Mouse (Mus musculus) intestine, embryonic 16.5 days (tissue): Measurements from ENCODE around the gene Acot6. TPM values are rescaled to one million over a fixed set of nuclear protein-coding genes. Genes with fewer than 3 reads are reported as not detected.
"Not testable (repeated sequence)": the region's sequence is repeated elsewhere in the genome, so short reads cannot be mapped to it uniquely, and the experiment has no call there.

Experiments
- ATAC-seq: fragments of 200-750 bp; cut with Nextera tagmentation; 2 replicates; pipeline ENCODE4 v1.8.0; 2017; ENCODE audit warnings: moderate TSS enrichment, moderate library complexity
- H3K27ac ChIP-seq: fragments of 300-500 bp; sonication (generic); 2 replicates; pipeline ENCODE4 v1.5.1; 2014; ENCODE audit warnings: mild to moderate bottlenecking, low read length
- H3K27me3 ChIP-seq: fragments of 300-500 bp; sonication (generic); replicated peaks from 2 replicates; pipeline ENCODE4 v1.6.1; 2014; ENCODE audit warnings: low read length, control low read depth, mixed read lengths; ENCODE audit not compliant: control insufficient read depth, insufficient read depth
- H3K36me3 ChIP-seq: fragments of 300-500 bp; sonication (generic); 2 replicates; pipeline ENCODE4 v1.6.1; 2014; ENCODE audit warnings: low read length, control low read depth; ENCODE audit not compliant: control insufficient read depth, insufficient read depth
- H3K4me1 ChIP-seq: fragments of 300-500 bp; sonication (generic); 2 replicates; pipeline ENCODE4 v1.6.1; 2014; ENCODE audit warnings: low read length, control low read depth, mixed read lengths; ENCODE audit not compliant: control insufficient read depth, insufficient read depth
- H3K4me2 ChIP-seq: fragments of 300-500 bp; sonication (generic); 2 replicates; pipeline ENCODE4 v1.6.1; 2014; ENCODE audit warnings: low read depth, low read length, control low read depth
- H3K4me3 ChIP-seq: fragments of 300-500 bp; sonication (generic); 2 replicates; pipeline ENCODE4 v1.5.1; 2014; ENCODE audit warnings: mild to moderate bottlenecking, low read length
- H3K9ac ChIP-seq: fragments of 300-500 bp; sonication (generic); 2 replicates; pipeline ENCODE4 v1.6.1; 2014; ENCODE audit warnings: low read depth, low read length
- H3K9me3 ChIP-seq: fragments of 300-500 bp; sonication (generic); 2 replicates; pipeline ENCODE4 v1.6.1; 2016; ENCODE audit warnings: low read length, control low read depth; ENCODE audit not compliant: control insufficient read depth
- WGBS: fragments of 180-500 bp; shearing (Covaris S2); extraction: QIAGEN DNeasy Blood & Tissue Kit; methylation state at CpG from one replicate; pipeline ENCODE4 v1.1.7; 2014; 5-methylcytosine and 5-hydroxymethylcytosine counted together
- polyA plus RNA-seq: library from polyadenylated mRNA; unstranded; fragments of >200 nt; fragmentation: Nextera tagmentation; extraction: Ambion mirVana; gene quantifications from 2 replicates; pipeline ENCODE4 v1.2.1, GENCODE M21; 2015

Acot6 gene
- polyA plus RNA-seq, 1 experiment from 2014 or later: 2.5 TPM

DNA sequence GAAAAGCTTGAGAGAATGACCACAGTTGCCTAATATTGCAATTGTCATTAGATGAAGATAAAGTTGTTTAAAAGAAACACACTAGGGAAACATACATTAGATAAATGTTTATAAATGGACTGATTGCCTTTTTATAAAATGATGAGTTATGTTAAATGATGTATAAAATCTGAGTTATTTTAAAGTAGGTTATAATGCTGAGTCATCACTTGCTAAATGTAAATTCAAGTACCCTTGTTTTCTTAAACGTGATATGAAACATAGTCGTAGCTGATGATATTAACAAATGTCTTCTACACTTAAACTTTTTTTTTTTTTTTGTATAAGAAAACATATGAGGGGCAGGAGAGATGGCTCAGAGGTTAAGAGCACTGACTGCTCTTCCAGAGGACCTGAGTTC, 36.6 kb upstream of the Acot6 start:
- no peak overlapping the region for H3K4me3 ChIP-seq
- no peak for ATAC-seq
- H3K4me1 ChIP-seq: no peaks in the 10 kb centered on the region
- H3K36me3 ChIP-seq: no peaks in the 10 kb centered on the region
- no peaks in the 10 kb centered on the region for H3K27me3 ChIP-seq
- WGBS: 61% methylated on average over 2 of the region's 2 CpGs
- H3K4me2 ChIP-seq: no peak overlapping the region
- peaks cover 3% of the 10 kb centered on the region; the same call in 1 of the 2 replicates for H3K9me3 ChIP-seq
- no peak overlapping the region for H3K9ac ChIP-seq
- no peak overlapping the region for H3K27ac ChIP-seq

DNA sequence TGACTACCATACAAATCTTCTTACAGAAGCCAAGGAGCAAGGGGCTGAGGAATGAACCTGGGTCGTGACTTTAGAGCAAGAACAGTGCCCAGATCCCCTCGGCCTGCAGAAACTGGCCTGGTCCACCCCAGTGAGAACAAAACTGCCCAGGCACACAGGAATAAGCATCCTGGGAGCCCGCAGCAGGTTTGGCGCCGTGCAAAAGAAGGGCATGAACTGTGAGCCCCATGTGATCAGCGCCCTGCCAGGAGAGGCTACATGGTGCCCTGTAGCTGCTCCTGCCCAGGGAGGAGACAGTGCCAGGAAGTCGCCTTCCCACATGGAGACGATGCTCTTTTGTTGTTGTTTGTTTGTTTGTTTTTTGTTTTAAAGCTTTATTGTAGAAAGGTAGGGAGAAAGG, 35.8 kb upstream of the Acot6 start:
- no peak overlapping the region for H3K27ac ChIP-seq
- no peak overlapping the region for H3K4me3 ChIP-seq
- H3K27me3 ChIP-seq: no peaks in the 10 kb centered on the region
- no peak overlapping the region for H3K4me2 ChIP-seq
- 73% methylated on average over 8 of the region's 8 CpGs for WGBS
- ATAC-seq: no peak
- H3K4me1 ChIP-seq: no peaks in the 10 kb centered on the region
- no peak overlapping the region for H3K9ac ChIP-seq
- H3K9me3 ChIP-seq: peaks cover 3% of the 10 kb centered on the region; the same call in 1 of the 2 replicates
- no peaks in the 10 kb centered on the region for H3K36me3 ChIP-seq

DNA sequence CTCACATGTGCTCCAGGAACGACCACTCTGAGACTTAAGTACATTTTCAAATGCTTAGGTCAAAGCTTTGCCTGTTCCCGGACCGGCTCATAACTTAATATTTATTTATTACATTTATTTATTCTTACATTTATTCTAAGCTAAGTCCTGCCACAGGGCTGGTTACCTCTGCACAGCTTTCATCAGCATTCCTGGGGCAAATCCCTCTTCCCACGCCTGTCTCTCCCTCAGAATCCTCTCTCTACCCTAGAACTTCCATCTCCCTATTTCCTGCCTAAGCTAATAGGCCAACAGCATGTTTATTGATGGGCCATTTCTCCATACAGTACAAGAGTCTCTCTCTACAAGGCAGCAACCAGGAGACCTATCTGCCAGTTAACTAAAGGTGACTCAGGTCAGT, 32.7 kb upstream of the Acot6 start:
- no peak overlapping the region for H3K4me2 ChIP-seq
- no peaks in the 10 kb centered on the region for H3K27me3 ChIP-seq
- H3K27ac ChIP-seq: no peak overlapping the region
- H3K9ac ChIP-seq: no peak overlapping the region
- ATAC-seq: no peak
- H3K4me3 ChIP-seq: no peak overlapping the region
- WGBS: 78% methylated on average over 4 of the region's 4 CpGs
- H3K36me3 ChIP-seq: no peaks in the 10 kb centered on the region
- H3K9me3 ChIP-seq: peaks cover 3% of the 10 kb centered on the region; the same call in 1 of the 2 replicates
- no peaks in the 10 kb centered on the region for H3K4me1 ChIP-seq

DNA sequence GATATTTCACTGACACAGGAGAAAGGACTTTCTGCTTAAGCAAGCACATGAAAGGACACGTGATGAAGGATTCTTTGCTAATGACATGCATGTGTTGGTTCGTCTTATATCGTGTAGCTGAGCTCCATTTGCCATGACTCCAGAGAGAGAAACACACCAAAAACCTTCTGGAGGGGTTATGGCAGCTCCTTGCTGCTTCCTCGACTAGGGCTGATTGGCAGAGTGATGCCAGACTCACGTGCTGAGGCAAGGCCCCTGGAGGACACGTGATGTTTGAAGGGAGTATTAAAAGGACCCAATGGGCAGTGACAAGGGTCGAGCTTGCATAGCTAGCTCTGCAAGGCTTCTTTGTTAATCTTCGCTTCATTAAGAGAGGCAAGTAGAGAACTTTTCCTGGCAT, 32.2 kb upstream of the Acot6 start:
- ATAC-seq: no peak
- Histone ChIP-seq H3K4me3 (no peak overlapping the region), H3K4me1 (no peaks in the 10 kb centered on the region), H3K9ac (no peak overlapping the region), H3K9me3 (no peaks in the 10 kb centered on the region), H3K27me3 (no peaks in the 10 kb centered on the region), H3K4me2 (no peak overlapping the region), H3K27ac (no peak overlapping the region), H3K36me3 (no peaks in the 10 kb centered on the region)
- WGBS: 69% methylated on average over 8 of the region's 8 CpGs

DNA sequence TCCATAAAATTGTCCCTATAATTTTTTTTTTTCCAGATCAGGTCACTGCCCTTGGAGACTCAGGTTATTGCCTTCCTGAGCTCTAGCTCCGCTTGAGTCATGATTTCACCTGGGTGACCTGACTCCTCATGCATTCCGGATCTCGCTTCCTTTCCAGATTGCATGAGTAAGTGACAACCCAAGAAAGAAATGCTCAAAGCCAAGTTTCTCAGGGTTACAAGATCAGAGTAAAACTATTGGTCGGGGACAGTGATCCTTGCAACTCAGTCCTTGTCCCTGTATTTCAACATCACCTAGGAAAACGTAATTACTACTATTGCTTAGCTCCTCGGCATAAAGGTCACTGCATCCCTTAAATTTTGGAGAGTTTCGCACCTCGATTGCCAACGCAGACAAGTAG, 31.5 kb upstream of the Acot6 start, which contains the start of gene Acot5:
Acot5 (plus strand) TSS at position 340 of the 400 bp plus-strand sequence.
- peak; percentile 62; the same call in 1 of the 2 replicates for ATAC-seq
- Histone ChIP-seq H3K4me2 (peak within 1 kb of the TSS; percentile 81), H3K4me3 (peak within 1 kb of the TSS; percentile 47), H3K36me3 (no peaks in the 10 kb centered on the region), H3K4me1 (no peaks in the 10 kb centered on the region), H3K27ac (no peak within 1 kb of the TSS), H3K9ac (peak within 1 kb of the TSS; percentile 61), H3K9me3 (no peaks in the 10 kb centered on the region), H3K27me3 (no peaks in the 10 kb centered on the region)
- 43% methylated on average over 9 of the region's 9 CpGs for WGBS

DNA sequence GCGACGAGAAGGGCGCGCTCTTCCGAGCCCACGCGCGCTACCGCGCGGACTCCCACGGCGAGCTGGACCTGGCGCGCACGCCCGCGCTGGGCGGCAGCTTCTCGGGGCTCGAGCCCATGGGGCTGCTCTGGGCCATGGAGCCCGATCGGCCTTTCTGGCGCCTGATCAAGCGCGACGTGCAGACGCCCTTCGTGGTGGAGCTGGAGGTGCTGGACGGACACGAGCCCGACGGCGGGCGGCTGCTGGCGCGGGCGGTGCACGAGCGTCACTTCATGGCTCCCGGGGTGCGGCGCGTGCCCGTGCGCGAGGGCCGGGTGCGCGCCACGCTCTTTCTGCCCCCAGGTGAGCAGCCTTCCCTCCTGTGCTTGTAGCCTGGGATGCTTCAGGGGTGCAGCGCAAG, 30.9 kb upstream of the Acot6 start:
- Histone ChIP-seq H3K4me2 (peak overlapping the region; percentile 81), H3K4me3 (peak overlapping the region; percentile 47), H3K9ac (peak overlapping the region; percentile 61)
- peak; percentile 23; the same call in 1 of the 2 replicates for ATAC-seq
- not testable (repeated sequence) for H3K27me3 ChIP-seq, H3K4me1 ChIP-seq, H3K36me3 ChIP-seq, H3K27ac ChIP-seq, H3K9me3 ChIP-seq
- WGBS: 3% methylated on average over 39 of the region's 52 CpGs

DNA sequence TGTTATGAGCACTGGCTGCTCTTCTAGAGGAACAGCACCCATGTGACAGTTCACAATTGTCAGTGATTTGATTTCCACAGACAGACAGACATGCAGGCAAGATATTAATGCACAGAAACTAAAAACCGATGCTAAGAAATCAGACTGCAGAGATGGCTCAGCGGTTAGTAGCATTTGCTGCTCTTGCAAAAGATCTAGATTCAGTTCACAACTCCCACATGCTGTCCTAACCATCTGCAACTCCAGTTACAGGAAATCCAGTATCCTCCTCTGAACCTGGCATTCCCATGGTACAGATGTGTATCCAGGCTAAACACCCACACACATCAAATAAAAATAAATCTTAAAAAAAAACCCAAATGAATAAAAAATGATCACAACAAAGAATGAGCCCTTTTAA, 28.8 kb upstream of the Acot6 start:
- Histone ChIP-seq H3K36me3 (no peaks in the 10 kb centered on the region), H3K4me3 (no peak overlapping the region), H3K27ac (no peak overlapping the region), H3K4me1 (no peaks in the 10 kb centered on the region), H3K9ac (no peak overlapping the region), H3K9me3 (no peaks in the 10 kb centered on the region), H3K4me2 (no peak overlapping the region), H3K27me3 (no peaks in the 10 kb centered on the region)
- 91% methylated on average over 2 of the region's 2 CpGs for WGBS
- no peak for ATAC-seq

DNA sequence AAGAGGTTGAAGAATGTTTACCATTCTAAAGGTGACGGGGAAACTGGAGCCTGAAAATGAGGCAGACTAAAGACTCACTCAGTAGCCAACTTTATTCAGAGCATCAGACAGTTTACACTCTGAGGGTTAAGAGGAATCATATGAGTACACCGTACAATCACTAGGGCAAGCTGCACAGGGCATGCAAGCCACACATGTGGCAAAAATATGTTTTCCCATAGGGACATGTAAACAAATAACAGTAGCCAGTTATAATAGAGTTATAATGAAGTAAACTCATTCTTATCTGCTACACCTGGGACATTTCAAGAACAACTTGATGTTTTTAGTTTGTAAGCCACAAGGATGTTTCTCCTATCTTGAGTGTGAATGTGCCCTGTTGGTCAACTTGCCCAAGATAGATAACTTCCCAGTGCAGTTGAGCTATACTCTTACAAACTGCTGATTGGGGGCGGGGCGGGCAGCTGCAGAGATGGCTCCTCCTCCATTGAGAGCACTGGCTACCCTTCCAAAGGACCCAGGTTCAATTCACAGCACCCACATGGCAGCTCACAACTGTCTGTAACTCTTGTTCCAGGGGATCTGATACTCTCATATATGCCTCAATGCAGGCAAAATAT, 23.0 kb upstream of the Acot6 start:
- H3K4me1 ChIP-seq: no peaks in the 10 kb centered on the region
- no peak for ATAC-seq

DNA sequence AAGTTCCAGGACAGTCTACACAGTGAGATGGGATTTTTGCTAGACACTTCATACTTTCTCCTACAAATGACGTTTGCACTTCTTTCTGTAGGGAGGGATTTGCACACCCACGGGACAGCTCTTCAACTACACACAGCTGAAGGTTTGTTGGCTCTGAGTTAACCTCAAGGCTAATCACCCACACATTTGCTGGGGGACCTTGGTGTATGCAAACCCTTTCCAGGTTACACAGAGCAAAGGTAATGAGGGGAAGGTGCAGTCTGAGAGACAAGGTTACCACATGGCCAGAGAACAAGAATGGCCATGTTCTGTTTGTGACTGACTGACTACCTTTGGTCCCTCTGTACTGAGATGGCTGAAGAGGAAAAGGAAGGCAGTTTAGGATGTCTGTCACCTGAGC, 16.6 kb upstream of the Acot6 start:
- WGBS: 71% methylated on average over 2 of the region's 2 CpGs
- H3K9ac ChIP-seq: no peak overlapping the region
- no peak overlapping the region for H3K4me2 ChIP-seq
- H3K4me3 ChIP-seq: no peak overlapping the region
- no peaks in the 10 kb centered on the region for H3K4me1 ChIP-seq
- peak; percentile 29; the same call in 1 of the 2 replicates for ATAC-seq
- peak overlapping the region; percentile 77 for H3K27ac ChIP-seq
- H3K36me3 ChIP-seq: no peaks in the 10 kb centered on the region
- no peaks in the 10 kb centered on the region for H3K27me3 ChIP-seq
- H3K9me3 ChIP-seq: 0 out of 2 replicates have a peak, but pooled peaks cover 3% of the 10 kb centered on the region

More for the DNA sequence above, 23.0 kb upstream of the Acot6 start:
- Histone ChIP-seq H3K27ac (no peak overlapping the region), H3K4me2 (no peak overlapping the region), H3K4me3 (no peak overlapping the region), H3K9ac (no peak overlapping the region), H3K36me3 (no peaks in the 10 kb centered on the region), H3K9me3 (no peaks in the 10 kb centered on the region), H3K27me3 (no peaks in the 10 kb centered on the region)
- WGBS: 83% methylated on average over 4 of the region's 4 CpGs

DNA sequence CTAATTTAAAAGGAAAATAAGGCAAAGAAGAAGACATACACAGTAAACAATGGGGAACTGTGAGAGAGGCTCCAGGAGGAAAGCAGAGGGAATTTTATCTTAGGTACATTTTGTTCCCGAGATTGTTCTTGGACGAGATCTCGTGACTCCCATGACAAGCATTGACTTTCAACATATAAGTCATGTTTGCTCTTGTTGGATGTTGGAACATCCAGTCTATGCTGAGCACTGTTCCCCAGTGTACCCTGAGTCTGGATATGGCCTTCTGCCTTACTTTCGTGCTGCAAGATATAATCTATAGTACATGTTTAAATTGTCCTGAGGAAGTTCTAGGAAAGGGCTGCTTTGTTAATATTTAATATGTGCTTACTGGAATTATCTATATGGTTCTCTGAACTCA, 15.9 kb upstream of the Acot6 start:
- Histone ChIP-seq H3K4me2 (no peak overlapping the region), H3K9me3 (peaks cover 3% of the 10 kb centered on the region; the same call in 1 of the 2 replicates), H3K4me1 (no peaks in the 10 kb centered on the region), H3K4me3 (no peak overlapping the region), H3K27me3 (no peaks in the 10 kb centered on the region), H3K9ac (no peak overlapping the region), H3K36me3 (no peaks in the 10 kb centered on the region), H3K27ac (peak overlapping the region; percentile 77)
- 58% methylated on average over 4 of the region's 4 CpGs for WGBS
- peak; percentile 93 for ATAC-seq
